ENCODE assay signal across 8 mouse cellular contexts in genomic region chr11:97574551-97575051, GRCm38 (mm10). TPM values are rescaled to one million over a fixed set of nuclear protein-coding genes. Genes with fewer than 3 reads are reported as not detected.
DNase-seq lines count a peak whose midpoint lies in the region; ATAC-seq and TF ChIP-seq lines count a peak whose summit lies in the region.

No protein-coding gene starts in this region.

- no peak for DNase-seq in kidney, postnatal 0 days (ENCODE audit: low spot score)
- no peak for DNase-seq in kidney, postnatal 10 days
- DNase-seq in midbrain, embryonic 11.5 days (ENCODE audit: low spot score, missing footprints), result peak; percentile 94
- no peak for DNase-seq in embryo, embryonic 10.5 days (ENCODE audit: low spot score)
- no peak for DNase-seq in adrenal gland, adult 8-10 months
- no peak for DNase-seq in spleen, adult 18-20 months

- WGBS in kidney, postnatal 0 days, result 1% methylated on average over 31 of the region's 43 CpGs
- WGBS in forebrain, embryonic 16.5 days, result 2% methylated on average over 27 of the region's 43 CpGs
- WGBS in midbrain, embryonic 11.5 days, result under 1% methylated on average over 26 of the region's 43 CpGs

- H3K27me3 ChIP-seq in kidney, postnatal 0 days (ENCODE audit: insufficient read depth, low read length), result peaks cover 18% of the 10 kb centered on the region
- no peaks in the 10 kb centered on the region for H3K27me3 ChIP-seq in forebrain, embryonic 16.5 days (replicated peaks; ENCODE audit: control insufficient read depth, insufficient read depth, low read length)
- H3K27me3 ChIP-seq in midbrain, embryonic 11.5 days (ENCODE audit: control insufficient read depth, insufficient read depth, low read length), result peaks cover 15% of the 10 kb centered on the region

- H3K9me3 ChIP-seq in kidney, postnatal 0 days (replicated peaks; ENCODE audit: low read length), result no peaks in the 10 kb centered on the region
- no peaks in the 10 kb centered on the region for H3K9me3 ChIP-seq in forebrain, embryonic 16.5 days (ENCODE audit: control insufficient read depth, low read length)
- no peaks in the 10 kb centered on the region for H3K9me3 ChIP-seq in midbrain, embryonic 11.5 days (ENCODE audit: control insufficient read depth, low read length)

- no peak for ATAC-seq in kidney, postnatal 0 days (replicated peaks; ENCODE audit: low FRiP score, low read depth)
- ATAC-seq in forebrain, embryonic 16.5 days, result peak; percentile 11; the same call in 1 of the 2 replicates
- peak; percentile 47 for ATAC-seq in midbrain, embryonic 11.5 days (ENCODE audit: low FRiP score)

- H3K9ac ChIP-seq in kidney, postnatal 0 days (ENCODE audit: low read depth, low read length), result peak overlapping the region; percentile 67
- peak overlapping the region; percentile 97 for H3K9ac ChIP-seq in forebrain, embryonic 16.5 days (replicated peaks; ENCODE audit: low read depth, low read length)
- peak overlapping the region; percentile 95 for H3K9ac ChIP-seq in midbrain, embryonic 11.5 days (ENCODE audit: low read length)

- 0 out of 2 replicates have a peak overlapping the region, but pooled peaks have one; percentile 60 for H3K27ac ChIP-seq in kidney, postnatal 0 days
- no peak overlapping the region for H3K27ac ChIP-seq in brown adipose tissue, adult 24 weeks (replicated peaks; ENCODE audit: low read depth, low read length)
- peak overlapping the region; percentile 97 for H3K27ac ChIP-seq in forebrain, embryonic 16.5 days (ENCODE audit: low read length)
- H3K27ac ChIP-seq in midbrain, embryonic 11.5 days (ENCODE audit: low read depth, low read length), result peak overlapping the region; percentile 89

- H3K36me3 ChIP-seq in kidney, postnatal 0 days (ENCODE audit: insufficient read depth, low read length), result no peaks in the 10 kb centered on the region
- H3K36me3 ChIP-seq in forebrain, embryonic 16.5 days (ENCODE audit: control insufficient read depth, insufficient read depth), result no peaks in the 10 kb centered on the region
- no peaks in the 10 kb centered on the region for H3K36me3 ChIP-seq in midbrain, embryonic 11.5 days (ENCODE audit: control insufficient read depth, insufficient read depth, low read length)

- 0 out of 2 replicates have a peak, but pooled peaks cover 10% of the 10 kb centered on the region for H3K4me1 ChIP-seq in kidney, postnatal 0 days (replicated peaks; ENCODE audit: insufficient read depth, low read length)
- no peaks in the 10 kb centered on the region; the same call in 1 of the 2 replicates for H3K4me1 ChIP-seq in brown adipose tissue, adult 24 weeks (ENCODE audit: control insufficient read depth, insufficient read depth, insufficient read length, low read length)
- H3K4me1 ChIP-seq in forebrain, embryonic 16.5 days (replicated peaks; ENCODE audit: control insufficient read depth, insufficient read depth, low read length), result peaks cover 61% of the 10 kb centered on the region
- peaks cover 56% of the 10 kb centered on the region for H3K4me1 ChIP-seq in midbrain, embryonic 11.5 days (ENCODE audit: control insufficient read depth, insufficient read depth, low read length)

- H3K4me3 ChIP-seq in kidney, postnatal 0 days (replicated peaks; ENCODE audit: low read depth, low read length), result peak overlapping the region; percentile 62
- peak overlapping the region; percentile 10; the same call in 1 of the 2 replicates for H3K4me3 ChIP-seq in brown adipose tissue, adult 24 weeks (ENCODE audit: insufficient read depth, low read depth, low read length)
- H3K4me3 ChIP-seq in forebrain, embryonic 16.5 days (replicated peaks; ENCODE audit: low read length), result peak overlapping the region; percentile 85
- H3K4me3 ChIP-seq in midbrain, embryonic 11.5 days (ENCODE audit: low read depth, low read length), result peak overlapping the region; percentile 80

- peak overlapping the region; percentile 100 for H3K4me2 ChIP-seq in kidney, postnatal 0 days (ENCODE audit: low read length)
- peak overlapping the region; percentile 86 for H3K4me2 ChIP-seq in forebrain, embryonic 16.5 days (ENCODE audit: low read length)
- peak overlapping the region; percentile 92 for H3K4me2 ChIP-seq in midbrain, embryonic 11.5 days

- no peak for TF ChIP-seq CTCF in kidney, postnatal 0 days (IDR thresholded peaks at IDR 0.05; ENCODE audit: low read depth)

RNA-seq across cellular contexts. Expression of gene Srcin1, which starts 1.4 kb away (rescaled TPM):
- 0.59 and 0.70 TPM in 2 replicates for polyA plus RNA-seq in kidney, postnatal 0 days (2015; fragmentation: Nextera tagmentation; extraction: Ambion mirVana)
- 0.21 and 0.32 TPM in 2 replicates for polyA plus RNA-seq in brown adipose tissue, adult 24 weeks (2012; ENCODE audit: insufficient read depth, insufficient read length, missing spikeins)
- polyA plus RNA-seq in forebrain, embryonic 16.5 days (2015; fragmentation: Nextera tagmentation; extraction: Ambion mirVana), result 7.0 and 9.9 TPM in 2 replicates
- 1.7 and 2.2 TPM in 2 replicates for polyA plus RNA-seq in midbrain, embryonic 11.5 days (2014; fragmentation: Nextera tagmentation; extraction: Ambion mirVana)
- 10 to 100 TPM; 10.7 to 37.6 (median 19.9) TPM for total RNA-seq in adrenal gland, adult 8-10 months (2022)

RNA-seq across cellular contexts. Expression of gene Epop, which starts 54.9 kb away (rescaled TPM):
- 2.9 and 4.1 TPM in 2 replicates for polyA plus RNA-seq in kidney, postnatal 0 days (2015; fragmentation: Nextera tagmentation; extraction: Ambion mirVana)
- not detected in 2 replicates for polyA plus RNA-seq in brown adipose tissue, adult 24 weeks (2012; ENCODE audit: insufficient read depth, insufficient read length, missing spikeins)
- polyA plus RNA-seq in forebrain, embryonic 16.5 days (2015; fragmentation: Nextera tagmentation; extraction: Ambion mirVana), result 2.1 and 2.6 TPM in 2 replicates
- 7.0 and 12.0 TPM in 2 replicates for polyA plus RNA-seq in midbrain, embryonic 11.5 days (2014; fragmentation: Nextera tagmentation; extraction: Ambion mirVana)
- total RNA-seq in adrenal gland, adult 8-10 months (2022), result 1 to 10 TPM; 2.1 to 5.4 (median 4.0) TPM

Comparison
In these comparisons a context has a peak if more than half of its experiments do, and no peak if none do; other contexts are left out.
1. H3K4me3 ChIP-seq: peak in every context shown above with its lines; median percentile 85 in forebrain, embryonic 16.5 days; 80 in midbrain, embryonic 11.5 days; 62 in kidney, postnatal 0 days; 10 in brown adipose tissue, adult 24 weeks.